Mouse (Mus musculus): ENCODE data around the gene Ctnnbip1. TPM values are rescaled to one million over a fixed set of nuclear protein-coding genes. Genes with fewer than 3 reads are reported as not detected.
A peak's percentile ranks its signal among the peaks of the same experiment; 100 is the strongest.

Ctnnbip1 gene
- total RNA-seq, 2 experiments from 2014 or later = 75.4 to 82.9 TPM

- no peak for DNase-seq (ENCODE audit: low spot score in 2 of 2)
Measured at GRCm38 (mm10) chr4:149558389-149558788, 40.4 kb downstream of the Ctnnbip1 start.

GRCm38 (mm10) chr4:149561392-149561791, 43.4 kb downstream of the Ctnnbip1 start:
- no peak for DNase-seq (ENCODE audit: low spot score in 2 of 2)

GRCm38 (mm10) chr4:149561986-149562904, 44.2 kb downstream of the Ctnnbip1 start:
- DNase-seq (ENCODE audit: low spot score in 2 of 2) = peak; percentile 58 to 65

GRCm38 (mm10) chr4:149562905-149563347, 44.9 kb downstream of the Ctnnbip1 start:
- DNase-seq (ENCODE audit: low spot score in 2 of 2) = peak in 1 of 2 experiments; percentile 55

GRCm38 (mm10) chr4:149563941-149564361, 45.9 kb downstream of the Ctnnbip1 start:
- DNase-seq (ENCODE audit: low spot score in 2 of 2) = no peak

GRCm38 (mm10) chr4:149564452-149565407, 46.7 kb downstream of the Ctnnbip1 start:
- DNase-seq (ENCODE audit: low spot score in 2 of 2) = peak; percentile 64 to 70

- no peak for DNase-seq (ENCODE audit: low spot score in 2 of 2)
Measured at GRCm38 (mm10) chr4:149567432-149568026, 49.5 kb downstream of the Ctnnbip1 start.

- DNase-seq (ENCODE audit: low spot score in 2 of 2) = no peak
Measured at GRCm38 (mm10) chr4:149568622-149569021, 50.6 kb downstream of the Ctnnbip1 start.

- no peak for DNase-seq (ENCODE audit: low spot score in 2 of 2)
Measured at GRCm38 (mm10) chr4:149569781-149570497, 51.9 kb downstream of the Ctnnbip1 start.

- no peak for DNase-seq (ENCODE audit: low spot score in 2 of 2)
Measured at GRCm38 (mm10) chr4:149570498-149570863, 52.4 kb downstream of the Ctnnbip1 start.

- DNase-seq (ENCODE audit: low spot score in 2 of 2) = no peak
Measured at GRCm38 (mm10) chr4:149571209-149571608, 53.2 kb downstream of the Ctnnbip1 start.

- DNase-seq (ENCODE audit: low spot score in 2 of 2) = no peak
Measured at GRCm38 (mm10) chr4:149571651-149572149, 53.7 kb downstream of the Ctnnbip1 start.

GRCm38 (mm10) chr4:149572446-149572845, 54.4 kb downstream of the Ctnnbip1 start:
- DNase-seq (ENCODE audit: low spot score in 2 of 2) = no peak

- DNase-seq (ENCODE audit: low spot score in 2 of 2) = no peak
Measured at GRCm38 (mm10) chr4:149572851-149573250, 54.8 kb downstream of the Ctnnbip1 start.

GRCm38 (mm10) chr4:149574391-149574821, 56.4 kb downstream of the Ctnnbip1 start:
- DNase-seq (ENCODE audit: low spot score in 2 of 2) = no peak

- no peak for DNase-seq (ENCODE audit: low spot score in 2 of 2)
Measured at GRCm38 (mm10) chr4:149576061-149576460, 58.0 kb downstream of the Ctnnbip1 start.

- no peak for DNase-seq (ENCODE audit: low spot score in 2 of 2)
Measured at GRCm38 (mm10) chr4:149576993-149577548, 59.0 kb downstream of the Ctnnbip1 start.

- DNase-seq (ENCODE audit: low spot score in 2 of 2) = no peak
Measured at GRCm38 (mm10) chr4:149578085-149578681, 60.1 kb downstream of the Ctnnbip1 start.

- no peak for DNase-seq (ENCODE audit: low spot score in 2 of 2)
Measured at GRCm38 (mm10) chr4:149578831-149579230, 60.8 kb downstream of the Ctnnbip1 start.

Data from layer of hippocampus, postnatal 10 days (tissue).